In genomic region chr9:60794210-60794840, GRCm38 (mm10) we compare ENCODE assay signal across 8 mouse cellular contexts. TPM values are rescaled to one million over a fixed set of nuclear protein-coding genes. Genes with fewer than 3 reads are reported as not detected.
A peak's percentile ranks its signal among the peaks of the same experiment; 100 is the strongest.
DNase-seq lines count a peak whose midpoint lies in the region; ATAC-seq lines count a peak whose summit lies in the region.

TSS of gene Uaca (plus strand) at chr9:60794542.

- H3K4me2 ChIP-seq in hindbrain, embryonic 16.5 days (ENCODE audit: low read length), result peak within 1 kb of the TSS; percentile 99

- H3K27me3 ChIP-seq in hindbrain, embryonic 16.5 days (replicated peaks; ENCODE audit: control insufficient read depth, insufficient read depth, low read length), result no peaks in the 10 kb centered on the region

- H3K36me3 ChIP-seq in hindbrain, embryonic 16.5 days (ENCODE audit: control insufficient read depth, insufficient read depth, low read length), result no peaks in the 10 kb centered on the region

- peak; percentile 94 to 99 for DNase-seq in adrenal gland, adult (ENCODE audit: inconsistent age in 2 of 2, low spot score in 1 of 2)
- DNase-seq in gastrocnemius, adult 8-10 months (ENCODE audit: low spot score in 2 of 2), result peak; percentile 92
- DNase-seq in left cerebral cortex, adult 18-20 months (ENCODE audit: low spot score in 2 of 2), result peak; percentile 68 to 70
- DNase-seq in lung, postnatal 36 days, result peak; percentile 97
- DNase-seq in right cerebral cortex, postnatal 10 days (ENCODE audit: low spot score in 2 of 2), result peak; percentile 90 to 91
- DNase-seq in urinary bladder, postnatal 25 days (ENCODE audit: low spot score), result peak; percentile 87

- peak within 1 kb of the TSS; percentile 84 for H3K4me3 ChIP-seq in hindbrain, embryonic 16.5 days (ENCODE audit: low read length)

- peak within 1 kb of the TSS; percentile 70 for H3K9ac ChIP-seq in hindbrain, embryonic 16.5 days (ENCODE audit: low read depth, low read length)

- H3K27ac ChIP-seq in hindbrain, embryonic 16.5 days (ENCODE audit: low read depth, low read length), result peak within 1 kb of the TSS; percentile 67

- peak; percentile 82 for ATAC-seq in common myeloid progenitor, adult 5-6 weeks (replicated peaks; ENCODE audit: low read depth, poor library complexity, severe bottlenecking)
- peak; percentile 97 for ATAC-seq in hindbrain, embryonic 16.5 days

- WGBS in hindbrain, embryonic 16.5 days, result 1% methylated on average over 38 of the region's 45 CpGs

- H3K4me1 ChIP-seq in hindbrain, embryonic 16.5 days (ENCODE audit: control insufficient read depth, insufficient read depth, low read depth, low read length), result peaks cover 7% of the 10 kb centered on the region

- H3K9me3 ChIP-seq in hindbrain, embryonic 16.5 days (ENCODE audit: control insufficient read depth, low read length), result no peaks in the 10 kb centered on the region

RNA-seq across cellular contexts. Expression of gene Uaca, which starts in this region (rescaled TPM):
- total RNA-seq in common myeloid progenitor, adult 5-6 weeks (2017), result 1.9 and 2.4 TPM in 2 replicates
- total RNA-seq in gastrocnemius, adult 8-10 months (2022), result 100 to 1,000 TPM; 122 to 163 (median 140) TPM
- 15.8 and 22.2 TPM in 2 replicates for polyA plus RNA-seq in hindbrain, embryonic 16.5 days (2015; fragmentation: Nextera tagmentation; extraction: Ambion mirVana)
- total RNA-seq in left cerebral cortex, adult 18-20 months (2021), result 1 to 10 TPM; 7.7 to 9.2 TPM

Comparison
In these comparisons a context has a peak if more than half of its experiments do, and no peak if none do; other contexts are left out.
1. Peak in every context shown above with its lines: DNase-seq, ATAC-seq, H3K4me3 ChIP-seq and H3K27ac ChIP-seq.
2. RNA of gene Uaca (total RNA-seq): 122 to 163 TPM in gastrocnemius, adult 8-10 months; 7.7 to 9.2 TPM in left cerebral cortex, adult 18-20 months and 1.9 to 2.4 TPM in common myeloid progenitor, adult 5-6 weeks; every median in the first group is over 10 times any median in the second.